Mouse (Mus musculus) splenic B cell, adult 2 months (primary cell): ENCODE data around the gene Epo.

Source experiments
- DNase-seq: peaks from one replicate; pipeline ENCODE4 v3.0.0-alpha.2; 2011; ENCODE audit warnings: low read depth, low spot score
- H3K27me3 ChIP-seq: 2 replicates; pipeline ENCODE4 v1.6.1; 2012; ENCODE audit warnings: mild to moderate bottlenecking, low read length, moderate library complexity, mixed read lengths; ENCODE audit not compliant: control insufficient read depth, poor library complexity, insufficient read depth, severe bottlenecking
- H3K36me3 ChIP-seq: 2 replicates; pipeline ENCODE4 v1.6.1; 2012; ENCODE audit warnings: mild to moderate bottlenecking, low read length, moderate library complexity, mixed read lengths; ENCODE audit not compliant: control insufficient read depth, poor library complexity, insufficient read depth, severe bottlenecking

The Epo gene

GRCm38 (mm10) chr5:137533117-137533827, at the start of gene Epo, which contains the start of gene Gnb2:
Epo (minus strand) TSS chr5:137533242.
Gnb2 (minus strand) TSS chr5:137533510.
- Histone ChIP-seq H3K27me3 (no peaks in the 10 kb centered on the region), H3K36me3 (peaks cover 9% of the 10 kb centered on the region)
- DNase-seq: peak; percentile 98

GRCm38 (mm10) chr5:137582702-137583101, 49.7 kb upstream of the Epo start:
- no peak for DNase-seq
- H3K27me3 ChIP-seq: no peaks in the 10 kb centered on the region

DNA sequence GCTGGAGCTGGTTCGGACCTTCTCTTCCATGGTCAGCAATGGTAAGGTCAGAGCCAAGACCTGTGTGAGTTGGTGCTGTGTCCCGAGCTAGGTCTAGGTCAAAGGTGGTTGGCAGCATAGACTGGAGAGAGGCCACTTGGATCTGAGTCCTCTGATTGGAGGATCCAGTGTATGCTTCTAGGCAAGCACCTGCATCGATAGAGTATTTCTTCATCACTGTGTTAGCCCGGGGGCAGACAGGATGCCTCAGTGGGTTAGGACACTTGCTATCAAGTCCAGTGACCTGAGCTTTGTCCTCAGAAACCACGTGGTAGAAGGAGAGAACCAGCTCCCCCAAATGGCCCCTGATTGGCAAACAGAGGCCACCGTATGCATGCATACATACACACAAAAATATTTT, 47.2 kb upstream of the Epo start:
- Histone ChIP-seq H3K27me3 (no peaks in the 10 kb centered on the region), H3K36me3 (no peaks in the 10 kb centered on the region)
- DNase-seq: no peak

More at GRCm38 (mm10) chr5:137582702-137583101, 49.7 kb upstream of the Epo start:
- H3K36me3 ChIP-seq: no peaks in the 10 kb centered on the region

- no peak for DNase-seq
- Histone ChIP-seq H3K36me3 (no peaks in the 10 kb centered on the region), H3K27me3 (no peaks in the 10 kb centered on the region)
Observed at GRCm38 (mm10) chr5:137574470-137574901, 41.4 kb upstream of the Epo start.

GRCm38 (mm10) chr5:137570691-137571586, 37.9 kb upstream of the Epo start:
- DNase-seq: no peak
- Histone ChIP-seq H3K36me3 (no peaks in the 10 kb centered on the region), H3K27me3 (no peaks in the 10 kb centered on the region)

DNA sequence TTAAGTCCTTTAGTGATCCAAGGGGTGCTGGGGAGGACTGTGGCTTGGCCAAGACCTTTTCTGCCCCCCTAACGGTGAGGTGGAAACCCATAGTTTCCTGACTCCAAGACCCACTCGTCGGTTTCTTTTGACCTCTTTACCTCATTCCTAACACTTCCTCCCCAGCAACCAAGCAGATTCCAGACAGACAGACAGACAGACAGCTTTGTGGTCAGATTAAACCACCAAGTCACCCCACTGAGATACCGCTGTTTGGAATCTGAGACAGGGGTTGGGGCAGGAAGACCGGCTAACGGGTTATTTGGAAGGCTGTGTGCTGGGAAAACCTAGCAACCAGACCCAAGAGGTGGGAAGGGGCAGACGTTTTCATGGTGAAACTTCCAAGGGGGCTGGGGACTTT, 37.1 kb upstream of the Epo start:
- H3K27me3 ChIP-seq: no peaks in the 10 kb centered on the region
- DNase-seq: no peak
- no peaks in the 10 kb centered on the region for H3K36me3 ChIP-seq

- peak; percentile 76 for DNase-seq
- Histone ChIP-seq H3K27me3 (no peaks in the 10 kb centered on the region), H3K36me3 (no peaks in the 10 kb centered on the region)
Observed at GRCm38 (mm10) chr5:137569665-137570064, 36.6 kb upstream of the Epo start, which contains the start of gene Tfr2. Tfr2 (plus strand) TSS chr5:137569840.

DNA sequence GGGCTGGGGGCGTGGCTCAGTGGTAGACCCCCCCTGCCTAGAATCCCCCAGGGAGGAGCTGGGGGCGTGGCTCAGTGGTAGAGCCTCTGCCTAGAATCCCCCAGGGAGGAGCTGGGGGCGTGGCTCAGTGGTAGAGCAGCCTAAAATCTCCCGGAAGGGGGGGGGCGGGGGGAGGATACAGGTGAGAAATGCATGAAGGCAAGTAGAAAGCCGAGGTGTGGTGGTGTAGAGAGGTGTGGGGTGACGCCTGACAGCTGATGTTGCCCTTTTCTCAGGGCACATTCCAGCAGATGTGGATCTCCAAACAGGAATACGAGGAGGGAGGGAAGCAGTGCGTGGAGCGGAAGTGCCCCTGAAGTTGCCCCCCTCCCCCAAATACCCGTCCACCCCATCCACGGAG, 36.0 kb upstream of the Epo start:
- Histone ChIP-seq H3K27me3 (no peaks in the 10 kb centered on the region), H3K36me3 (no peaks in the 10 kb centered on the region)
- DNase-seq: peak; percentile 50

DNA sequence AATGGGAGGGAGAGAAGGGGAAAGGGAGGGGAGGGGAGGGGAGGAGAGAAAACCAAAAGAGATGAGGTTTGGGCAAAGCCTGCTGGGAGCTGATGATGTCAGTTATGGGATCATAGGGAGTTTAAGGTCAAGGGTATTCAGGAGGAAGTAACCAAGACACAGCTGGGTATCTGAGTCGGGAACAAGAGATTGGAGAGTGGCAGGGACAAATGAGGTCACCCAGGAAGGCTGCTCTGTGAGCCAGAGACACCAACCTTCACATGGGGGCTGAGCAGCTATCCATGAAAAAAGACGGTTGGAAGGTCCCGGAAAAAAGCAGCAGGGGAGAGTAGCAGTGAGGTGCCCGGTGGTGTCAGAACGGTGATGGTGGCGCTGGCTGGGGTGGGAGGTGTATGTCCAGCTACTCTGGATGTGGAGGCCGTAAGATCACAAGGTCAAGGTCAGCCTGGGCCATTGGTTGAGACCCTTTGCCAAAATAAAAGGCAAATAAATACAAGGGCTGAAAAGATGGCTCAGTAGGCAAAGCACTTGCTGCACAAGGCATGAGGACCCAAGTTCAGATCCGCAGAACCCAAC, 35.3 kb upstream of the Epo start:
- no peaks in the 10 kb centered on the region for H3K36me3 ChIP-seq

DNA sequence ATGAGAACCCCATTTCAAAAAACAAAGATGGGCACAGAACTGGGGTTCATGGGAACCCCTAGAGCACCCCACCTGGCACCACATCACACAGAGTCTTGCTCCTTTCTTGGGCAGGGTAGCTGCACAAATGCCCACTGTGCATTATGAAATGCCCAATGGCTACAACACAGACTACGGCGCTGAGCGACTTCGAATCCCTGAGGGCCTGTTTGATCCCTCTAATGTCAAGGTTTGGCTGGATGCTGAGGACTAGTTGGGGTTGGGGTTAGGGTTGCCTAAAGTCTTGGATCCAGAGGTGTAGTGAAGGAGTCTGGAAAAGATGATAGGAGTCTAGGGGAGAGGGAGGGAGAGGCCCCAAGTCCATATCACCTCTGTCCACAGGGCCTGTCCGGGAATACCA, 33.4 kb upstream of the Epo start:
- DNase-seq: no peak
- no peaks in the 10 kb centered on the region for H3K36me3 ChIP-seq
- no peaks in the 10 kb centered on the region for H3K27me3 ChIP-seq

More for the DNA sequence above, 35.3 kb upstream of the Epo start:
- no peak for DNase-seq
- H3K27me3 ChIP-seq: no peaks in the 10 kb centered on the region

DNA sequence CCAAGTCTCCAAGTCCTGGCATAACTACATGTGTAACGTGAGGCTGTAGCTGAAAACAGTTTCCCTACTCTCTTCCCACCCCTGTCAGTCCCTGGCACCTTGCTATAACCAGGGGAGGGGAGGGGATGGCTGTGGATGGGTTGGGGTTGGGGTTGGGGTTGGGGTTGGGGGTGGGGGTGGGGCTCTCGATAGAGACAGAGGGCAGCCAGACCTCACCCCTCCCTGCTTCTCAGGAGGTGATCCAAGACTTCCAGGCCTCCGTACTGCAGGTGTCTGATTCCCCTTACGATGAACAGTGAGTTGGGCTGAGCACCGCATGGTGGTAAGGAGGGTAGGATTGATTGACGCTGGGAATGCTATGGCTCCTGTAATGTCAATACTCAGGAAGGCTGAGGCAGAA, 32.7 kb upstream of the Epo start:
- Histone ChIP-seq H3K27me3 (no peaks in the 10 kb centered on the region), H3K36me3 (no peaks in the 10 kb centered on the region)
- DNase-seq: no peak

GRCm38 (mm10) chr5:137562965-137563364, 29.9 kb upstream of the Epo start:
- Histone ChIP-seq H3K36me3 (no peaks in the 10 kb centered on the region), H3K27me3 (peaks cover 2% of the 10 kb centered on the region)
- no peak for DNase-seq

- DNase-seq: no peak
- Histone ChIP-seq H3K27me3 (peaks cover 2% of the 10 kb centered on the region), H3K36me3 (no peaks in the 10 kb centered on the region)
Observed at GRCm38 (mm10) chr5:137561556-137561955, 28.5 kb upstream of the Epo start.

- no peaks in the 10 kb centered on the region for H3K36me3 ChIP-seq
- no peak for DNase-seq
- H3K27me3 ChIP-seq: peaks cover 5% of the 10 kb centered on the region
Observed at GRCm38 (mm10) chr5:137553898-137554297, 20.9 kb upstream of the Epo start.

DNA sequence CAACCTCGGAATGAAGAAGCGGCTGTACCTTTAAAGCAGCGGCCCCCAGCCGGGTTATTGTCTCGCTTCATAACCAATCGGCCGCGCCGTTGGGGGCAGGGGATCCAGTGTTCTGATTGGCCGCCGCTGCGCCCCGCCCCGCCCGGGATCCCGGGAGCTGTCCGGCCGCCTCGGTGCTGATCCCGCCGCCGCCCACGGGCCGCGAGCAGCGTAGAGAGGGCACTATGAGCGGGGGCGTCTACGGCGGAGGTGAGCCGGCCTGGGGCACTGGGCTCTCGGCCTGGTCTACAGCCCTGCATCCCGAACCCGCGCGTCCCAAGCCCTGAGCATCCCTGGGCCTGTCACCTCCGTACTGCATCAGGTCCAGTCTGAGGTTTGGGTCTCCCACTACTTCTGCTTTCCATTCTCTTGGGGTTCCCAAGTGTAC, 20.4 kb upstream of the Epo start, which contains the start of gene Actl6b:
TSS of gene Actl6b (plus strand) at position 107 of the 427 bp plus-strand sequence.
- H3K27me3 ChIP-seq: peaks cover 5% of the 10 kb centered on the region
- DNase-seq: peak; percentile 38
- no peaks in the 10 kb centered on the region for H3K36me3 ChIP-seq
